Mouse (Mus musculus): ENCODE measurements around the gene Klf6.

The Klf6 gene

DNA sequence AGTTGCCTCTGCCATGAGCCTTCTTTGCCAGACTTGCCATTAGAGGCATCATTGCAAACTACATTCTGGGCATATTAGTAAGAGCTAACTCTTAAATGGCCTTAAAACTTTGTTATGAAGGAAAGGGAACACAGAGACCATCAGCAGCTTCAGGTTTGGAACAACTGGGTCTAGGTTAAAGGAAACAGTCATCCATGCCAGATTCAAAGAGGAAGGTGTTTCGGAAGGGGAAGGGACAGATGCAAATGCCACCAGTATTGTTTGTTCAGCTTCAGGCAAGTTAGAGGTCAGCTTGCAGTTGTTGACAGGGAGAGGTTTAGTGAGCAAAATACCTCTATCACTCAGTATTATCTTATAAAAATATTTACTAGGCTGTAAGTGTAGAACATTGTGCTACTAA is 37.7 kb downstream of the Klf6 start:
- DNase-seq (ENCODE audit: low spot score in 2 of 2) = no peak

GRCm38 (mm10) chr13:5899641-5900040 is 38.4 kb downstream of the Klf6 start:
- DNase-seq (ENCODE audit: low spot score in 2 of 2) = no peak

DNA sequence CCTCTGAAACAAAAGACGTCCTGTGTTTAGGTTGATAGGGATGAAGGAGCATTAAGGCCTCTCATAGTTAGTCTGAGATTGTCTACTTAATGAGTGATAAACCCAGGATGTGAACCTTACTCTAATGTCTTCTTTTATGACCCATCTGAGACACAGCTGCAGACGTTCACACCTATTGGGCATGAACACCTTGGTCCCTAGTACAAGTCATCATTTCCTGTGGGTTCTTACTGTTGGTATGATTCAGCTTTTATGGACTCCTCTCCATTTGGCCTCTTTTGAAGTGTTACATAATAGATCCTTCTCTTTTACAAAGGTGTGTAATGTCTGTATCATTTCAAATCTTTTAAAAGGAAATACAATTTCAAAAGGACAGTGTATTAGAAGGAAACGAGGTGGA is 51.9 kb downstream of the Klf6 start:
- DNase-seq (ENCODE audit: low spot score in 2 of 2) = no peak

GRCm38 (mm10) chr13:5917360-5917759 is 56.1 kb downstream of the Klf6 start:
- DNase-seq (ENCODE audit: low spot score in 2 of 2) = no peak

GRCm38 (mm10) chr13:5919966-5920365 is 58.7 kb downstream of the Klf6 start:
- DNase-seq (ENCODE audit: low spot score in 2 of 2) = no peak

All from right cerebral cortex, postnatal 10 days (tissue).